Mouse (Mus musculus): ENCODE measurements around the gene Lax1. TPM values are rescaled to one million over a fixed set of nuclear protein-coding genes. Genes with fewer than 3 reads are reported as not detected.

Gene Lax1
- polyA plus RNA-seq, 1 experiment from 2014 or later = 0.09 TPM

- Histone ChIP-seq H3K4me3 (peak within 1 kb of the TSS; percentile 85), H3K9me3 (no peaks in the 10 kb centered on the region), H3K4me2 (peak within 1 kb of the TSS; percentile 84), H3K9ac (peak within 1 kb of the TSS; percentile 65), H3K27me3 (replicated peaks) (no peaks in the 10 kb centered on the region), H3K36me3 (replicated peaks) (no peaks in the 10 kb centered on the region; the same call in 1 of the 2 replicates), H3K27ac (peak within 1 kb of the TSS; percentile 90), H3K4me1 (peaks cover 47% of the 10 kb centered on the region)
- ATAC-seq (replicated peaks) = peak; percentile 88
- under 1% methylated on average over 41 of the region's 41 CpGs for WGBS
These were observed 29.3 kb downstream of the Lax1 start, which contains the start of gene Zbed6 for GRCm38 (mm10) chr1:133660466-133661202. TSS of gene Zbed6 (minus strand) at chr1:133660885.

DNA sequence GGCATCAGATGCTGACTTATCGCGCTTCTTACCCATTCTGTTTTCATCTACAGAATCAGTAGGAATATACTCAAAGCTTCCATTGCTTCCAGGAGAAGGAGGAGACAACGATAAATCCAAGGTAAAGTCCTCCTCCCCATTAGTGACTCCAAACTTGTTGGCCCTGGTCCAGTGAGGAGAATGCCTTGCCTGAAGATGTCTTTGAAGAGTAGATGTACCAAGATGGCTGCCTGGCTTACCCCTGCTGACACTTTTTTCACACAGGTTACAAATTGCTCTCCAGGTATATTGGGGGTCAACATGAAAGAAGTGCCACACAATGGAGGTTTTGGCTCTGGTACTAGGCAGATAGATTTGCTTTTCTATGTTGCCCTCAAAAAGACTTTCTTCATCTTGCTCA is 31.0 kb downstream of the Lax1 start:
- peaks cover 51% of the 10 kb centered on the region for H3K4me1 ChIP-seq

GRCm38 (mm10) chr1:133656811-133657210 is 33.1 kb downstream of the Lax1 start:
- 74% methylated on average over 5 of the region's 5 CpGs for WGBS
- Histone ChIP-seq H3K4me1 (peaks cover 57% of the 10 kb centered on the region), H3K27ac (no peak overlapping the region), H3K36me3 (replicated peaks) (no peaks in the 10 kb centered on the region; the same call in 1 of the 2 replicates), H3K27me3 (replicated peaks) (no peaks in the 10 kb centered on the region), H3K4me3 (no peak overlapping the region), H3K4me2 (no peak overlapping the region), H3K9ac (no peak overlapping the region), H3K9me3 (no peaks in the 10 kb centered on the region)
- ATAC-seq (replicated peaks) = no peak

More for the DNA sequence above, 31.0 kb downstream of the Lax1 start:
- Histone ChIP-seq H3K4me3 (no peak overlapping the region), H3K27me3 (replicated peaks) (no peaks in the 10 kb centered on the region), H3K4me2 (no peak overlapping the region), H3K9ac (no peak overlapping the region), H3K9me3 (no peaks in the 10 kb centered on the region), H3K36me3 (replicated peaks) (no peaks in the 10 kb centered on the region; the same call in 1 of the 2 replicates), H3K27ac (no peak overlapping the region)
- ATAC-seq (replicated peaks) = no peak
- 85% methylated on average over 3 of the region's 3 CpGs for WGBS

GRCm38 (mm10) chr1:133653033-133653432 is 36.9 kb downstream of the Lax1 start:
- Histone ChIP-seq H3K27me3 (replicated peaks) (no peaks in the 10 kb centered on the region), H3K27ac (no peak overlapping the region), H3K4me3 (no peak overlapping the region), H3K9me3 (no peaks in the 10 kb centered on the region), H3K9ac (no peak overlapping the region), H3K4me1 (peaks cover 30% of the 10 kb centered on the region), H3K36me3 (replicated peaks) (peaks cover 3% of the 10 kb centered on the region; the same call in 1 of the 2 replicates), H3K4me2 (no peak overlapping the region)
- WGBS = 94% methylated on average over 1 of the region's 1 CpGs
- no peak for ATAC-seq (replicated peaks)

- Histone ChIP-seq H3K36me3 (replicated peaks) (peaks cover 9% of the 10 kb centered on the region; the same call in 1 of the 2 replicates), H3K4me1 (peaks cover 10% of the 10 kb centered on the region), H3K27me3 (replicated peaks) (no peaks in the 10 kb centered on the region), H3K9me3 (no peaks in the 10 kb centered on the region), H3K4me3 (no peak overlapping the region), H3K4me2 (no peak overlapping the region), H3K9ac (no peak overlapping the region), H3K27ac (no peak overlapping the region)
- ATAC-seq (replicated peaks) = no peak
- WGBS = 95% methylated on average over 7 of the region's 7 CpGs
These were observed 39.4 kb downstream of the Lax1 start for GRCm38 (mm10) chr1:133650288-133651055.

- WGBS = 94% methylated on average over 5 of the region's 5 CpGs
- Histone ChIP-seq H3K4me3 (no peak overlapping the region), H3K4me1 (no peaks in the 10 kb centered on the region), H3K4me2 (no peak overlapping the region), H3K36me3 (replicated peaks) (peaks cover 42% of the 10 kb centered on the region; the same call in 1 of the 2 replicates), H3K27me3 (replicated peaks) (no peaks in the 10 kb centered on the region), H3K9me3 (no peaks in the 10 kb centered on the region), H3K9ac (no peak overlapping the region), H3K27ac (no peak overlapping the region)
- no peak for ATAC-seq (replicated peaks)
These were observed 44.3 kb downstream of the Lax1 start for GRCm38 (mm10) chr1:133645652-133646051.

DNA sequence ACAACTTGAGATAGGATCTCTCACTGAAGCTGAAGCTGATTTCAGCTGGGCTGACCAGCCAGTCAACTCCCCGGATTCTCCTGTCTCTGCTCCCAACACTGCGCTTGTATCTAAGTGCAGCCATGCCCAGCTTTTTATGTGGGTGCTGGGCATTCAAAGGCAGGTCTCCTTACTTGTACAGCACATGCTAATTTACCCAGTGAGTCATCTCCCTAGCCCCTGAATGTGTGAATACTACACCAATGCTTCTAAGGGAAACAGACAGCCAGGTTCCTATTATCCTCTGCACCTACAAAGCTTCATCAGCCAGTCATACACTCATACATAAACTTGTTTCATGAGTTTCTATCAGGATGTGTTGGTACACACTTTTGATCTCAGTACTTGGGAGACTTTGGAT is 48.7 kb downstream of the Lax1 start:
- 98% methylated on average over 2 of the region's 2 CpGs for WGBS
- no peak for ATAC-seq (replicated peaks)

GRCm38 (mm10) chr1:133638517-133638916 is 51.4 kb downstream of the Lax1 start:
- ATAC-seq (replicated peaks) = no peak
- no peak overlapping the region for H3K4me2 ChIP-seq
- no peaks in the 10 kb centered on the region for H3K9me3 ChIP-seq
- no peak overlapping the region for H3K4me3 ChIP-seq
- H3K27ac ChIP-seq = no peak overlapping the region
- WGBS = 92% methylated on average over 6 of the region's 6 CpGs
- no peaks in the 10 kb centered on the region for H3K27me3 ChIP-seq (replicated peaks)
- no peaks in the 10 kb centered on the region for H3K4me1 ChIP-seq
- no peak overlapping the region for H3K9ac ChIP-seq
- peaks cover 78% of the 10 kb centered on the region for H3K36me3 ChIP-seq (replicated peaks)

More for the DNA sequence above, 48.7 kb downstream of the Lax1 start:
- H3K9ac ChIP-seq = no peak overlapping the region
- H3K4me3 ChIP-seq = no peak overlapping the region
- no peaks in the 10 kb centered on the region for H3K4me1 ChIP-seq
- no peak overlapping the region for H3K27ac ChIP-seq
- no peaks in the 10 kb centered on the region for H3K27me3 ChIP-seq (replicated peaks)
- H3K9me3 ChIP-seq = no peaks in the 10 kb centered on the region
- H3K36me3 ChIP-seq (replicated peaks) = peaks cover 72% of the 10 kb centered on the region
- no peak overlapping the region for H3K4me2 ChIP-seq

GRCm38 (mm10) chr1:133632168-133632567 is 57.7 kb downstream of the Lax1 start:
- no peak overlapping the region for H3K9ac ChIP-seq
- peaks cover 58% of the 10 kb centered on the region for H3K36me3 ChIP-seq (replicated peaks)
- no peaks in the 10 kb centered on the region for H3K4me1 ChIP-seq
- H3K27me3 ChIP-seq (replicated peaks) = no peaks in the 10 kb centered on the region
- no peak for ATAC-seq (replicated peaks)
- no peaks in the 10 kb centered on the region for H3K9me3 ChIP-seq
- no peak overlapping the region for H3K4me3 ChIP-seq
- 97% methylated on average over 2 of the region's 2 CpGs for WGBS
- no peak overlapping the region for H3K4me2 ChIP-seq
- no peak overlapping the region for H3K27ac ChIP-seq

Small RNA genes lying within 50 kb of the gene (microRNA-seq; reads per million reads assigned to microRNA genes)
- 2.0 reads per million, percentile 3 among the genes with 10 or more reads in this experiment for gene Mir6903

Other genes with a start within 250 kb of the Lax1 start
- gene Snrpe, start 79.8 kb downstream of the Lax1 start, polyA plus RNA-seq (2015; fragmentation: Nextera tagmentation; extraction: Ambion mirVana) = 416 and 427 TPM in 2 replicates
- not detected in 2 replicates for gene Zbed6, start 29.2 kb downstream of the Lax1 start, polyA plus RNA-seq (2015; fragmentation: Nextera tagmentation; extraction: Ambion mirVana)
- 2.6 and 3.1 TPM in 2 replicates for gene Gm38394, start 28.8 kb downstream of the Lax1 start, polyA plus RNA-seq (2015; fragmentation: Nextera tagmentation; extraction: Ambion mirVana)
- 11.3 and 11.6 TPM in 2 replicates for gene Atp2b4, start 110.9 kb upstream of the Lax1 start, polyA plus RNA-seq (2015; fragmentation: Nextera tagmentation; extraction: Ambion mirVana)
- 2.8 and 3.7 TPM in 2 replicates for gene Optc, start 217.9 kb upstream of the Lax1 start, polyA plus RNA-seq (2015; fragmentation: Nextera tagmentation; extraction: Ambion mirVana)
- gene Prelp, start 231.3 kb upstream of the Lax1 start, polyA plus RNA-seq (2015; fragmentation: Nextera tagmentation; extraction: Ambion mirVana) = 8.4 and 9.5 TPM in 2 replicates